Mouse (Mus musculus) mammary gland, adult 2 months (tissue): Measurements from ENCODE around the gene Cetn2. TPM values are rescaled to one million over a fixed set of nuclear protein-coding genes. Genes with fewer than 3 reads are reported as not detected.

Experiments used
- polyA plus RNA-seq: library from polyadenylated mRNA; depleted of rRNA; stranded (reverse); fragments of >200 nt; gene quantifications from 2 replicates; pipeline ENCODE4 v1.2.3, GENCODE M21; 2012; ENCODE audit warnings: low replicate concordance; rRNA removed

The Cetn2 gene
- 2.6 and 9.7 TPM in 2 replicates for polyA plus RNA-seq

GRCm38 (mm10) chrX:72917884-72918681 is at the start of gene Cetn2, which contains the start of gene Nsdhl:
Gene Cetn2, minus strand, starts transcription at chrX:72918411.
Gene Nsdhl, plus strand, starts transcription at chrX:72918557.

Other genes with a start within 250 kb of the Cetn2 start
- gene Gabrq, start 93.2 kb downstream of the Cetn2 start, polyA plus RNA-seq, result 0.06 and 0.19 TPM in 2 replicates
- 21.6 and 59.0 TPM in 2 replicates for gene Nsdhl, start 146 bp upstream of the Cetn2 start, polyA plus RNA-seq
- gene Zfp185, start 68.9 kb upstream of the Cetn2 start, polyA plus RNA-seq, result 4.6 and 10.3 TPM in 2 replicates
- gene Pnma5, start 118.7 kb upstream of the Cetn2 start, polyA plus RNA-seq, result not detected in 2 replicates
- 0.03 TPM in 1 of 2 replicates, not detected in the other for gene Pnma3, start 146.4 kb upstream of the Cetn2 start, polyA plus RNA-seq
- 0.19 and 0.62 TPM in 2 replicates for gene Xlr4a, start 164.1 kb upstream of the Cetn2 start, polyA plus RNA-seq
- gene Xlr3a, start 178.7 kb upstream of the Cetn2 start, polyA plus RNA-seq, result 0.19 TPM in 1 of 2 replicates, not detected in the other
- gene Gm14685, start 198.6 kb upstream of the Cetn2 start, polyA plus RNA-seq, result 0.07 and 0.17 TPM in 2 replicates
- not detected in 2 replicates for gene Xlr5b, start 230.4 kb upstream of the Cetn2 start, polyA plus RNA-seq
- gene DXBay18, start 231.0 kb upstream of the Cetn2 start, polyA plus RNA-seq, result not detected in 2 replicates